Mouse (Mus musculus) intestine, embryonic 14.5 days (tissue): Measurements from ENCODE around the gene Agr3. TPM values are rescaled to one million over a fixed set of nuclear protein-coding genes. Genes with fewer than 3 reads are reported as not detected.
A peak's percentile ranks its signal among the peaks of the same experiment; 100 is the strongest.

Experiments used
- ATAC-seq: fragments of 200-750 bp; cut with Nextera tagmentation; replicated peaks from 2 replicates; pipeline ENCODE4 v1.8.0; 2017; ENCODE audit warnings: low read depth, moderate number of reproducible peaks, moderate TSS enrichment, moderate library complexity; ENCODE audit not compliant: low FRiP score, low TSS enrichment
- DNase-seq: peaks from one replicate; pipeline ENCODE4 v3.0.0-alpha.2; 2018; ENCODE audit warnings: low spot score
- H3K27ac ChIP-seq: fragments of 300-500 bp; sonication (generic); 2 replicates; pipeline ENCODE4 v1.5.1; 2014; ENCODE audit warnings: low read depth, mild to moderate bottlenecking, control low read depth
- H3K27me3 ChIP-seq: fragments of 300-500 bp; sonication (generic); replicated peaks from 2 replicates; pipeline ENCODE4 v1.6.1; 2014; ENCODE audit warnings: low read length, control low read depth; ENCODE audit not compliant: control insufficient read depth, insufficient read depth
- H3K36me3 ChIP-seq: fragments of 300-500 bp; sonication (generic); 2 replicates; pipeline ENCODE4 v1.6.1; 2014; ENCODE audit warnings: low read length, control low read depth; ENCODE audit not compliant: control insufficient read depth, insufficient read depth
- H3K4me1 ChIP-seq: fragments of 300-500 bp; sonication (generic); replicated peaks from 2 replicates; pipeline ENCODE4 v1.6.1; 2014; ENCODE audit warnings: low read length, control low read depth, mixed read lengths; ENCODE audit not compliant: control insufficient read depth, insufficient read depth
- H3K4me2 ChIP-seq: fragments of 300-500 bp; sonication (generic); 2 replicates; pipeline ENCODE4 v1.6.1; 2014; ENCODE audit warnings: low read length
- H3K4me3 ChIP-seq: fragments of 300-500 bp; sonication (generic); 2 replicates; pipeline ENCODE4 v1.5.1; 2014; ENCODE audit warnings: low read depth, low read length, control low read depth, mixed read lengths
- H3K9ac ChIP-seq: fragments of 300-500 bp; sonication (generic); 2 replicates; pipeline ENCODE4 v1.6.1; 2014; ENCODE audit warnings: mild to moderate bottlenecking, low read length
- H3K9me3 ChIP-seq: fragments of 300-500 bp; sonication (generic); 2 replicates; pipeline ENCODE4 v1.6.1; 2016; ENCODE audit warnings: low read length, control low read depth; ENCODE audit not compliant: control insufficient read depth
- WGBS: fragments of 180-500 bp; shearing (Covaris S2); extraction: QIAGEN DNeasy Blood & Tissue Kit; methylation state at CpG from one replicate; pipeline ENCODE4 v1.1.7; 2014; 5-methylcytosine and 5-hydroxymethylcytosine counted together
- polyA plus RNA-seq: library from polyadenylated mRNA; unstranded; fragments of >200 nt; fragmentation: Nextera tagmentation; extraction: Ambion mirVana; gene quantifications from 2 replicates; pipeline ENCODE4 v1.2.1, GENCODE M21; 2014

Gene Agr3
- polyA plus RNA-seq, 1 experiment from 2014 or later, result not detected

DNA sequence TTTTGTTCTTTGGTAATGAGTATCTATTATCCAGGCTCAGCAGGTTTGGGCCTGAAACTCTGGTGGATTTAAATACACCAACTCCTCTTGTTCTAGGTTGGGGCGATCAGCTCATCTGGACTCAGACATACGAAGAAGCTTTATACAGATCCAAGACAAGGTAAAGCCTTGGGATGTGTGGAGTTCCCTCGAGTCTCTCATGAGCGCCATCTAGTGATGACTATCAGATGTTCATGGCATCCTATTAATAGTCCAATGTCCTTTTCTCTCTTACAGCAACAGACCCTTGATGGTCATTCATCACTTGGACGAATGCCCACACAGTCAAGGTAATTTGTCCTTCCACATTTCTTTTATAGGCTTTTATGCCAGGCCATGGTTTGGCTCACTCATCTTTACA lies 70.4 kb downstream of the Agr3 start:
- H3K27ac ChIP-seq, result no peak overlapping the region
- H3K36me3 ChIP-seq, result no peaks in the 10 kb centered on the region
- H3K4me3 ChIP-seq, result no peak overlapping the region
- no peak overlapping the region for H3K9ac ChIP-seq
- H3K4me1 ChIP-seq, result no peaks in the 10 kb centered on the region
- ATAC-seq, result 0 out of 2 replicates have a peak, but pooled peaks have one; percentile 52
- no peak overlapping the region for H3K4me2 ChIP-seq
- H3K9me3 ChIP-seq, result no peaks in the 10 kb centered on the region
- 32% methylated on average over 5 of the region's 5 CpGs for WGBS
- H3K27me3 ChIP-seq, result no peaks in the 10 kb centered on the region
- no peak for DNase-seq

Other genes with a start within 250 kb of the Agr3 start
- gene Agr2, start 67.3 kb downstream of the Agr3 start, polyA plus RNA-seq, result 33.5 and 64.9 TPM in 2 replicates
- gene Tspan13, start 116.9 kb downstream of the Agr3 start, polyA plus RNA-seq, result 90.6 and 97.3 TPM in 2 replicates
- 38.4 and 38.8 TPM in 2 replicates for gene Ankmy2, start 231.5 kb downstream of the Agr3 start, polyA plus RNA-seq
- gene Bzw2, start 232.5 kb downstream of the Agr3 start, polyA plus RNA-seq, result 235 and 249 TPM in 2 replicates